23 mouse cellular contexts compared by ENCODE assay signal in genomic region chr6:65932776-65933175, GRCm38 (mm10). TPM values are rescaled to one million over a fixed set of nuclear protein-coding genes. Genes with fewer than 3 reads are reported as not detected.
"Had no signal": no experiment of that assay in that cellular context is flagged by ENCODE, and none has a peak within 500 bp of the region (broad histone marks: within the 10 kb centered on the region; RNA-seq: fewer than 3 reads in every experiment).

No protein-coding gene starts in this region.

- DNase-seq: kidney, adult 18-20 months; kidney, postnatal 14 days; lung, adult 2 months; lung, postnatal 4 days; retina, postnatal 1 day; right cerebral cortex, postnatal 4 days; spleen, adult 18-20 months; thymus, adult 18-20 months; thymus, postnatal 25 days had no signal

- H3K4me3 ChIP-seq: kidney, embryonic 15.5 days; left cerebral cortex, adult 2 months; limb, embryonic 10.5 days; liver, embryonic 15.5 days; myocyte; neural tube, embryonic 12.5 days had no signal

- H3K9ac ChIP-seq: kidney, embryonic 15.5 days; liver, embryonic 15.5 days; neural tube, embryonic 12.5 days had no signal

- H3K36me3 ChIP-seq: liver, embryonic 15.5 days; neural tube, embryonic 12.5 days had no signal

- H3K4me1 ChIP-seq: kidney, embryonic 15.5 days; limb, embryonic 10.5 days; liver, embryonic 15.5 days had no signal

- H3K27ac ChIP-seq: kidney, embryonic 15.5 days; left cerebral cortex, adult 2 months; limb, embryonic 10.5 days; liver, embryonic 15.5 days; neural tube, embryonic 12.5 days had no signal

- H3K4me2 ChIP-seq: kidney, embryonic 15.5 days; liver, embryonic 11.5 days; liver, embryonic 15.5 days; neural tube, embryonic 12.5 days had no signal

- H3K27me3 ChIP-seq: kidney, embryonic 15.5 days; liver, embryonic 15.5 days; neural tube, embryonic 12.5 days had no signal

- H3K9me3 ChIP-seq: kidney, embryonic 15.5 days; limb, embryonic 10.5 days; liver, embryonic 15.5 days; neural tube, embryonic 12.5 days had no signal

- ATAC-seq: lung, postnatal 0 days had no signal

RNA-seq across cellular contexts. Expression of gene 4930544G11Rik, which starts 19.6 kb away (rescaled TPM):
- total RNA-seq: layer of hippocampus, postnatal 25 days; left cerebral cortex, adult 2 months; left cerebral cortex, postnatal 14 days; megakaryocyte, adult 5-6 weeks had no signal
- polyA plus RNA-seq: kidney, embryonic 15.5 days; limb, embryonic 10.5 days; limb, embryonic 14.5 days; liver, embryonic 11.5 days; liver, embryonic 15.5 days; lung, adult 2 months; lung, postnatal 0 days; myocyte; neural tube, embryonic 12.5 days; stomach, embryonic 14.5 days; urinary bladder, adult 2 months had no signal
